1 mouse cellular context compared by ENCODE assay signal in the genomic region with DNA sequence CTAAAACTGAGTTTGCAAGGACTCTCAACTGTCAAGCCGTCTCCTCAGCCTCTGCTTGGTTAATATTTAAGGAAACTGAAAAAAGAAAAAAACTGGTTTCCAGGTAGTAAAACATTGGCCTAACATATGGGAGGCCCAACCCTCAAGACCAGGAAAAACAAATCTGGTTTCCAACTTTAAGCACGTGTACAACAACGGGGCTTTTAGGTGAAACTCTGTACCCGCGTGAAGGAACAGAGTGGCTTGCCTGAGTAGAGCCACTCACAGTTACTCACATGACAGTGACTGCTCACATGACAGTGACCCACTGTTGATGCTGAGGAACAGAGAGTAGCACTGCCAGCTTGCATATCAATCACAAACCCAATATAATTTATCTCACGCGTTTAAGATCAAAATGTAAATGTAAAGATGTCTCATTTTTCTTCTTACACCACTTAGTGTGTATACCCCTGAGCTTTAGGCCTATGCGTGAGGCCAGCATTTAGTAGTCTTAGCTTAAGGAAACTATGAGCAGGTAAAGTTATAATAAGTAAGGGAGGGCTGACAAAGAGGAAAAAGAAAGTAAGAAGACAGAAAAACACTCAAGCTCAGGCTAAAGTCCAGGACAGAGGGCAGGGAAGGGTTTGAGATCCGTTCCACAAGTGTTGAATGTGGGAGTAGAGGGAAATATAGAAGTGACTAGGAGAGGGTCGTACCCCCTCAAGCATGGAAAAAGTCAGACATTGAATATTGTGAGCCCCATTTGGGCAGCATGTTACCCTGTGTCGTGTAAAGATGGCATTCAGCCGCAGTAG.
TF ChIP-seq lines count a peak whose summit lies in the region.

No protein-coding gene starts in this region.

TF ChIP-seq in CH12.LX, 34 proteins besides CTCF, POLR2A, EP300 and RAD21 (continued from another document):
- TF ChIP-seq SMC3 (IDR thresholded peaks at IDR 0.05; ENCODE audit: low read depth, low read length) = 0 out of 2 replicates have a peak, but pooled peaks have one; percentile 2
- peak; percentile 78 for TF ChIP-seq SIN3A (IDR thresholded peaks at IDR 0.05; ENCODE audit: low read length)
- peak; percentile 81; the same call in 1 of the 2 replicates for TF ChIP-seq MXI1 (IDR thresholded peaks at IDR 0.05; ENCODE audit: low read depth, low read length)
- peak; percentile 32; the same call in 1 of the 2 replicates for TF ChIP-seq JUND (conservative IDR thresholded peaks at IDR 0.05; ENCODE audit: low read depth, low read length)
- no peak for TF ChIP-seq ZMIZ1 (IDR thresholded peaks at IDR 0.05; ENCODE audit: low read depth, low read length)
